Mouse (Mus musculus) heart, embryonic 11.5 days (tissue): ENCODE measurements around the gene Kcnrg. TPM values are rescaled to one million over a fixed set of nuclear protein-coding genes. Genes with fewer than 3 reads are reported as not detected.
A peak's percentile ranks its signal among the peaks of the same experiment; 100 is the strongest.

Source experiments
- ATAC-seq: fragments of 200-750 bp; cut with Nextera tagmentation; replicated peaks from 2 replicates; pipeline ENCODE4 v1.8.0; 2017; ENCODE audit warnings: moderate library complexity; ENCODE audit not compliant: insufficient number of reproducible peaks, low FRiP score, low TSS enrichment
- H3K27ac ChIP-seq: fragments of 300-500 bp; sonication (generic); 2 replicates; pipeline ENCODE4 v1.5.1; 2014; ENCODE audit warnings: mild to moderate bottlenecking, low read depth, low read length
- H3K27me3 ChIP-seq: fragments of 300-500 bp; sonication (generic); 2 replicates; pipeline ENCODE4 v1.6.1; 2014; ENCODE audit warnings: mild to moderate bottlenecking, low read length, mixed read lengths; ENCODE audit not compliant: control insufficient read depth, insufficient read depth
- H3K36me3 ChIP-seq: fragments of 300-500 bp; sonication (generic); 2 replicates; pipeline ENCODE4 v1.6.1; 2014; ENCODE audit warnings: mild to moderate bottlenecking, low read length, moderate library complexity, mixed read lengths; ENCODE audit not compliant: control insufficient read depth, insufficient read depth
- H3K4me1 ChIP-seq: fragments of 300-500 bp; sonication (generic); 2 replicates; pipeline ENCODE4 v1.6.1; 2014; ENCODE audit warnings: low read length; ENCODE audit not compliant: control insufficient read depth, insufficient read depth
- H3K4me2 ChIP-seq: fragments of 300-500 bp; sonication (generic); 2 replicates; pipeline ENCODE4 v1.6.1; 2014; ENCODE audit warnings: mild to moderate bottlenecking, moderate library complexity
- H3K4me3 ChIP-seq: fragments of 300-500 bp; sonication (generic); 2 replicates; pipeline ENCODE4 v1.5.1; 2014; ENCODE audit warnings: low read depth, low read length
- H3K9ac ChIP-seq: fragments of 300-500 bp; sonication (generic); 2 replicates; pipeline ENCODE4 v1.6.1; 2014; ENCODE audit warnings: mild to moderate bottlenecking, low read depth, low read length, moderate library complexity
- H3K9me3 ChIP-seq: fragments of 300-500 bp; sonication (generic); replicated peaks from 2 replicates; pipeline ENCODE4 v1.6.1; 2016; ENCODE audit warnings: low read length; ENCODE audit not compliant: control insufficient read depth
- WGBS: fragments of 180-500 bp; shearing (Covaris S2); extraction: QIAGEN DNeasy Blood & Tissue Kit; methylation state at CpG from one replicate; pipeline ENCODE4 v1.1.7; 2014; ENCODE audit not compliant: insufficient replicate concordance; 5-methylcytosine and 5-hydroxymethylcytosine counted together
- microRNA counts: library from miRNA; unstranded; fragments of <30 nt; microRNA quantifications from one replicate; lab custom pipeline; 2015
- microRNA-seq: library from miRNA; unstranded; fragments of <30 nt; microRNA quantifications from one replicate; pipeline ENCODE4, GENCODE M21; 2016; ENCODE audit warnings: borderline number of aligned reads
- polyA plus RNA-seq: library from polyadenylated mRNA; unstranded; fragments of >200 nt; fragmentation: Nextera tagmentation; extraction: Ambion mirVana; gene quantifications from 2 replicates; pipeline ENCODE4 v1.2.1, GENCODE M21; 2014

Gene Kcnrg
- polyA plus RNA-seq, 1 experiment from 2014 or later = 0.64 TPM

- no peaks in the 10 kb centered on the region for H3K36me3 ChIP-seq
- no peaks in the 10 kb centered on the region for H3K27me3 ChIP-seq
- peaks cover 4% of the 10 kb centered on the region; the same call in 1 of the 2 replicates for H3K4me1 ChIP-seq
- H3K4me3 ChIP-seq = peak overlapping the region; percentile 82
- peak overlapping the region; percentile 96 for H3K27ac ChIP-seq
- peak overlapping the region; percentile 90 for H3K4me2 ChIP-seq
- peak; percentile 94 for ATAC-seq
- no peaks in the 10 kb centered on the region for H3K9me3 ChIP-seq
- 2% methylated on average over 62 of the region's 62 CpGs for WGBS
- peak overlapping the region; percentile 95 for H3K9ac ChIP-seq
Observed at GRCm38 (mm10) chr14:61648685-61649504, 41.6 kb downstream of the Kcnrg start.

GRCm38 (mm10) chr14:61650291-61650960, 43.2 kb downstream of the Kcnrg start:
- peaks cover 4% of the 10 kb centered on the region; the same call in 1 of the 2 replicates for H3K4me1 ChIP-seq
- WGBS = 36% methylated on average over 9 of the region's 9 CpGs
- H3K9ac ChIP-seq = no peak overlapping the region
- no peak overlapping the region for H3K4me3 ChIP-seq
- no peaks in the 10 kb centered on the region for H3K9me3 ChIP-seq
- H3K27ac ChIP-seq = no peak overlapping the region
- peak overlapping the region; percentile 90; the same call in 1 of the 2 replicates for H3K4me2 ChIP-seq
- no peak for ATAC-seq
- no peaks in the 10 kb centered on the region for H3K36me3 ChIP-seq
- no peaks in the 10 kb centered on the region for H3K27me3 ChIP-seq

- Histone ChIP-seq H3K27ac (no peak overlapping the region; the same call in 1 of the 2 replicates), H3K27me3 (no peaks in the 10 kb centered on the region), H3K4me3 (no peak overlapping the region), H3K4me2 (no peak overlapping the region), H3K36me3 (no peaks in the 10 kb centered on the region), H3K9me3 (no peaks in the 10 kb centered on the region), H3K9ac (no peak overlapping the region), H3K4me1 (no peaks in the 10 kb centered on the region)
- 26% methylated on average over 2 of the region's 2 CpGs for WGBS
- ATAC-seq = peak; percentile 78
Observed at GRCm38 (mm10) chr14:61656469-61656868, 49.2 kb downstream of the Kcnrg start.

- no peaks in the 10 kb centered on the region for H3K36me3 ChIP-seq
- no peaks in the 10 kb centered on the region for H3K27me3 ChIP-seq
- ATAC-seq = no peak
- 98% methylated on average over 1 of the region's 1 CpGs for WGBS
- H3K27ac ChIP-seq = no peak overlapping the region
- H3K4me1 ChIP-seq = no peaks in the 10 kb centered on the region
- H3K9ac ChIP-seq = no peak overlapping the region
- no peak overlapping the region for H3K4me2 ChIP-seq
- no peak overlapping the region for H3K4me3 ChIP-seq
- H3K9me3 ChIP-seq = no peaks in the 10 kb centered on the region
Observed at GRCm38 (mm10) chr14:61661496-61661895, 54.2 kb downstream of the Kcnrg start.

- no peaks in the 10 kb centered on the region for H3K27me3 ChIP-seq
- H3K36me3 ChIP-seq = no peaks in the 10 kb centered on the region
- no peak overlapping the region for H3K4me3 ChIP-seq
- H3K4me1 ChIP-seq = no peaks in the 10 kb centered on the region
- H3K9me3 ChIP-seq = no peaks in the 10 kb centered on the region
- 79% methylated on average over 8 of the region's 8 CpGs for WGBS
- H3K4me2 ChIP-seq = no peak overlapping the region
- ATAC-seq = no peak
- H3K9ac ChIP-seq = no peak overlapping the region
- H3K27ac ChIP-seq = no peak overlapping the region
Observed at GRCm38 (mm10) chr14:61662307-61662706, 55.0 kb downstream of the Kcnrg start.

MicroRNAs within 50 kb of the gene (microRNA counts, 519-probe panel; counts per million panel counts)
- 6,744 counts per million, percentile 87 among the panel's probes with 10 or more counts for microRNA mmu-miR-15a (lab: Ali Mortazavi, UCI)
- microRNA mmu-miR-16 (lab: Ali Mortazavi, UCI) = 8,054 counts per million, percentile 99 among the panel's probes with 10 or more counts

Small RNAs within 50 kb of the gene (microRNA-seq; reads per million reads assigned to microRNA genes)
- gene Mir15a (4,413 reads per million, percentile 92 among the genes with 10 or more reads in this experiment), gene Mir16-1 (2,643 reads per million, percentile 88 among the genes with 10 or more reads in this experiment)

Other genes with a start within 250 kb of the Kcnrg start
- 6.4 and 7.5 TPM in 2 replicates for gene Ebpl, start 247.0 kb upstream of the Kcnrg start, polyA plus RNA-seq
- 43.7 and 48.9 TPM in 2 replicates for gene Kpna3, start 167.6 kb upstream of the Kcnrg start, polyA plus RNA-seq
- gene Spryd7, start 50.6 kb upstream of the Kcnrg start, polyA plus RNA-seq = 24.9 and 29.4 TPM in 2 replicates
- 14.3 and 16.1 TPM in 2 replicates for gene Trim13, start 9.2 kb upstream of the Kcnrg start, polyA plus RNA-seq